Mouse (Mus musculus) G1E (cell line): ENCODE measurements around the gene Podxl2.

Source experiments
- CTCF ChIP-seq: IDR thresholded peaks from 2 replicates; pipeline ENCODE4 v1.5.1; 2012; ENCODE audit warnings: low read depth, low read length, inconsistent platforms, mixed read lengths
- GATA1 ChIP-seq: IDR thresholded peaks from 2 replicates; pipeline ENCODE4 v1.6.1; 2012; ENCODE audit warnings: borderline replicate concordance, low read length, inconsistent platforms, mixed read lengths
- POLR2AphosphoS5 ChIP-seq: IDR thresholded peaks from 2 replicates; pipeline ENCODE4 v1.6.1; 2012; ENCODE audit warnings: low read depth, low read length, inconsistent platforms; ENCODE audit not compliant: insufficient replicate concordance

DNA sequence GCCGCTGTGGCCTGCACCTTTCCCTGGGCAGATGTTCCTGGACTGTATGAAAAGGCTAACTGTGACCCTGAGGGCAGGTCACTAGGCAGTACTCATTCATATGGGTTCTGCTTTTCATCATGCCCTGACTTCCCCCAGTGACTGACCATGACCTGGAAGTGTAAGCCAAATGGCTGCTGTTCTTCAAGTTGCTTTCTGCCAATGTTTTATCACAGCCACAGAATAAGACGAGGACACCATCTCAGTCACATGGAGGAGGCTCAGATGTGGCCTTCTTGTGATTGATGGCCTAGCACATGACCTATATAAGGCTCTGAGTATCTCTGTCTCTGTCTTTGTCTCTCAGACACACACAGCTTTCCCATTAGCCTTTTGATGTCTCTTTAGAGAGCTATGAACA is 27.3 kb downstream of the Podxl2 start:
- TF ChIP-seq CTCF (no peak), GATA1 (no peak), POLR2AphosphoS5 (no peak)
